Mouse (Mus musculus): Measurements from ENCODE around the gene Zfp688.
"Not testable (repeated sequence)": the region's sequence is repeated elsewhere in the genome, so short reads cannot be mapped to it uniquely, and the experiment has no call there.

Zfp688 gene

GRCm38 (mm10) chr7:127411418-127411817 is 10.4 kb downstream of the Zfp688 start:
- in situ Hi-C loops (cut with MboI, MseI) = no loop called here

GRCm38 (mm10) chr7:127406002-127406987 is 15.6 kb downstream of the Zfp688 start, which contains the start of gene Zfp764:
Gene Zfp764 (minus strand): TSS chr7:127406822.
- in situ Hi-C loops (cut with MboI, MseI) = not testable (repeated sequence)

- in situ Hi-C loops (cut with MboI, MseI) = not testable (repeated sequence)
Measured at GRCm38 (mm10) chr7:127404101-127404500, 17.8 kb downstream of the Zfp688 start.

GRCm38 (mm10) chr7:127402980-127403379 is 18.9 kb downstream of the Zfp688 start:
- in situ Hi-C loops (cut with MboI, MseI) = no loop called here

GRCm38 (mm10) chr7:127400355-127400754 is 21.5 kb downstream of the Zfp688 start:
- in situ Hi-C loops (cut with MboI, MseI) = no loop called here

GRCm38 (mm10) chr7:127393944-127394333 is 27.9 kb downstream of the Zfp688 start:
- in situ Hi-C loops (cut with MboI, MseI) = no loop called here

GRCm38 (mm10) chr7:127393157-127393943 is 28.5 kb downstream of the Zfp688 start, which contains the start of gene E430018J23Rik:
Gene E430018J23Rik (minus strand): TSS chr7:127393629.
- in situ Hi-C loops (cut with MboI, MseI) = no loop called here

- in situ Hi-C loops (cut with MboI, MseI) = no loop called here
Measured at GRCm38 (mm10) chr7:127392251-127392824, 29.5 kb downstream of the Zfp688 start.

- in situ Hi-C loops (cut with MboI, MseI) = no loop called here
Measured at GRCm38 (mm10) chr7:127391538-127391937, 30.3 kb downstream of the Zfp688 start.

GRCm38 (mm10) chr7:127390306-127390705 is 31.6 kb downstream of the Zfp688 start:
- in situ Hi-C loops (cut with MboI, MseI) = no loop called here

- in situ Hi-C loops (cut with MboI, MseI) = not testable (repeated sequence)
Measured at GRCm38 (mm10) chr7:127388201-127388600, 33.7 kb downstream of the Zfp688 start.

GRCm38 (mm10) chr7:127386641-127387392 is 35.1 kb downstream of the Zfp688 start, which contains the start of gene 9130019O22Rik:
Gene 9130019O22Rik (minus strand): TSS chr7:127387166.
- in situ Hi-C loops (cut with MboI, MseI) = no loop called here

GRCm38 (mm10) chr7:127385560-127385959 is 36.3 kb downstream of the Zfp688 start:
- in situ Hi-C loops (cut with MboI, MseI) = not testable (repeated sequence)

- in situ Hi-C loops (cut with MboI, MseI) = no loop called here
Measured at GRCm38 (mm10) chr7:127378310-127378921, 43.5 kb downstream of the Zfp688 start.

GRCm38 (mm10) chr7:127375271-127376245 is 46.3 kb downstream of the Zfp688 start, which contains the start of gene Zfp747:
Gene Zfp747 (minus strand): TSS chr7:127376050.
- in situ Hi-C loops (cut with MboI, MseI) = not testable (repeated sequence)

GRCm38 (mm10) chr7:127371870-127372269 is 50.0 kb downstream of the Zfp688 start:
- in situ Hi-C loops (cut with MboI, MseI) = not testable (repeated sequence)

GRCm38 (mm10) chr7:127371213-127371612 is 50.7 kb downstream of the Zfp688 start:
- in situ Hi-C loops (cut with MboI, MseI) = no loop called here
